Mouse (Mus musculus): Measurements from ENCODE around the gene Plekhm2. TPM values are rescaled to one million over a fixed set of nuclear protein-coding genes. Genes with fewer than 3 reads are reported as not detected.

The Plekhm2 gene
- polyA plus RNA-seq, 1 experiment, result 92.9 TPM

- DNase-seq (ENCODE audit: extremely low spot score in 1 of 2, low spot score in 1 of 2), result no peak
Observed at GRCm38 (mm10) chr4:141576877-141577276, 87.8 kb downstream of the Plekhm2 start.

GRCm38 (mm10) chr4:141576404-141576803 lies 88.3 kb downstream of the Plekhm2 start:
- DNase-seq (ENCODE audit: extremely low spot score in 1 of 2, low spot score in 1 of 2), result no peak

Other genes starting within 250 kb of the Plekhm2 start
- gene Clcnkb, start 248.9 kb downstream of the Plekhm2 start, polyA plus RNA-seq (2012; rRNA removed), result 0.50 and 0.69 TPM in 2 replicates
- gene Hspb7, start 244.1 kb downstream of the Plekhm2 start, polyA plus RNA-seq (2012; rRNA removed), result 0.32 and 0.40 TPM in 2 replicates
- gene Srarp, start 228.8 kb downstream of the Plekhm2 start, polyA plus RNA-seq (2012; rRNA removed), result 11.9 and 13.2 TPM in 2 replicates
- gene Zbtb17, start 220.2 kb downstream of the Plekhm2 start, polyA plus RNA-seq (2012; rRNA removed), result 42.7 and 49.1 TPM in 2 replicates
- gene Spen, start 126.3 kb downstream of the Plekhm2 start, polyA plus RNA-seq (2012; rRNA removed), result 15.4 TPM in 2 replicates
- gene Fblim1, start 58.8 kb downstream of the Plekhm2 start, polyA plus RNA-seq (2012; rRNA removed), result 1.0 and 2.6 TPM in 2 replicates
- gene Tmem82, start 46.3 kb downstream of the Plekhm2 start, polyA plus RNA-seq (2012; rRNA removed), result 0.84 and 1.2 TPM in 2 replicates
- 8.0 and 9.7 TPM in 2 replicates for gene Slc25a34, start 41.1 kb downstream of the Plekhm2 start, polyA plus RNA-seq (2012; rRNA removed)
- gene Rsc1a1, start 20.7 kb upstream of the Plekhm2 start, polyA plus RNA-seq (2012; rRNA removed), result 6.1 and 9.0 TPM in 2 replicates
- 18.7 and 19.0 TPM in 2 replicates for gene Ddi2, start 58.5 kb upstream of the Plekhm2 start, polyA plus RNA-seq (2012; rRNA removed)
- 0.40 and 1.1 TPM in 2 replicates for gene Agmat, start 81.8 kb upstream of the Plekhm2 start, polyA plus RNA-seq (2012; rRNA removed)
- gene Dnajc16, start 126.0 kb upstream of the Plekhm2 start, polyA plus RNA-seq (2012; rRNA removed), result 29.9 and 30.8 TPM in 2 replicates
- 21.5 and 22.5 TPM in 2 replicates for gene Casp9, start 128.7 kb upstream of the Plekhm2 start, polyA plus RNA-seq (2012; rRNA removed)
- 0.18 and 0.42 TPM in 2 replicates for gene Cela2a, start 161.3 kb upstream of the Plekhm2 start, polyA plus RNA-seq (2012; rRNA removed)
- not detected in 2 replicates for gene Ctrc, start 181.5 kb upstream of the Plekhm2 start, polyA plus RNA-seq (2012; rRNA removed)
- gene Efhd2, start 210.0 kb upstream of the Plekhm2 start, polyA plus RNA-seq (2012; rRNA removed), result 244 and 256 TPM in 2 replicates